Mouse (Mus musculus): ENCODE measurements at regions not wholly inside any gene's neighbourhood (a gene's known extent, or its start where the extent isn't known, plus 50 kb on each side); places are given as distances from the start of the nearest gene placed in this dataset.

GRCm38 (mm10) chr2:101175124-101175523, 449.4 kb upstream of the Rag2 start:
- no peak for DNase-seq (ENCODE audit: low read depth, low spot score)

GRCm38 (mm10) chr2:101206637-101207036, 417.9 kb upstream of the Rag2 start:
- no peak for DNase-seq (ENCODE audit: low read depth, low spot score)

- DNase-seq (ENCODE audit: low read depth, low spot score): no peak
These were observed 415.4 kb upstream of the Rag2 start for GRCm38 (mm10) chr2:101209136-101209535.

GRCm38 (mm10) chr2:101220759-101221158, 403.8 kb upstream of the Rag2 start:
- DNase-seq (ENCODE audit: low read depth, low spot score): no peak

GRCm38 (mm10) chr2:101242983-101243382, 381.5 kb upstream of the Rag2 start:
- no peak for DNase-seq (ENCODE audit: low read depth, low spot score)

GRCm38 (mm10) chr2:101247133-101247532, 377.4 kb upstream of the Rag2 start:
- no peak for DNase-seq (ENCODE audit: low read depth, low spot score)

- no peak for DNase-seq (ENCODE audit: low read depth, low spot score)
These were observed 372.3 kb upstream of the Rag2 start for GRCm38 (mm10) chr2:101252228-101252627.

- no peak for DNase-seq (ENCODE audit: low read depth, low spot score)
These were observed 368.1 kb upstream of the Rag2 start for GRCm38 (mm10) chr2:101256464-101256863.

- DNase-seq (ENCODE audit: low read depth, low spot score): no peak
These were observed 360.6 kb upstream of the Rag2 start for GRCm38 (mm10) chr2:101263934-101264333.

GRCm38 (mm10) chr2:101266685-101267374, 357.7 kb upstream of the Rag2 start:
- no peak for DNase-seq (ENCODE audit: low read depth, low spot score)

- DNase-seq (ENCODE audit: low read depth, low spot score): no peak
These were observed 350.4 kb upstream of the Rag2 start for GRCm38 (mm10) chr2:101274045-101274664.

- DNase-seq (ENCODE audit: low read depth, low spot score): no peak
These were observed 339.6 kb upstream of the Rag2 start for GRCm38 (mm10) chr2:101284886-101285285.

GRCm38 (mm10) chr2:101288119-101288518, 336.4 kb upstream of the Rag2 start:
- no peak for DNase-seq (ENCODE audit: low read depth, low spot score)

GRCm38 (mm10) chr2:101289168-101289567, 335.4 kb upstream of the Rag2 start:
- DNase-seq (ENCODE audit: low read depth, low spot score): peak; percentile 19

- no peak for DNase-seq (ENCODE audit: low read depth, low spot score)
These were observed 333.8 kb upstream of the Rag2 start for GRCm38 (mm10) chr2:101290738-101291137.

- DNase-seq (ENCODE audit: low read depth, low spot score): no peak
These were observed 328.7 kb upstream of the Rag2 start for GRCm38 (mm10) chr2:101295678-101296368.

- no peak for DNase-seq (ENCODE audit: low read depth, low spot score)
These were observed 328.2 kb upstream of the Rag2 start for GRCm38 (mm10) chr2:101296369-101296682.

- DNase-seq (ENCODE audit: low read depth, low spot score): no peak
These were observed 327.7 kb upstream of the Rag2 start for GRCm38 (mm10) chr2:101296778-101297177.

- DNase-seq (ENCODE audit: low read depth, low spot score): no peak
These were observed 325.4 kb upstream of the Rag2 start for GRCm38 (mm10) chr2:101299126-101299525.

GRCm38 (mm10) chr2:101300106-101300505, 324.4 kb upstream of the Rag2 start:
- DNase-seq (ENCODE audit: low read depth, low spot score): no peak

- DNase-seq (ENCODE audit: low read depth, low spot score): no peak
These were observed 303.1 kb upstream of the Rag2 start for GRCm38 (mm10) chr2:101321286-101321914.

- no peak for DNase-seq (ENCODE audit: low read depth, low spot score)
These were observed 267.8 kb upstream of the Rag2 start for GRCm38 (mm10) chr2:101356709-101357108.

- no peak for DNase-seq (ENCODE audit: low read depth, low spot score)
These were observed 260.3 kb upstream of the Rag2 start for GRCm38 (mm10) chr2:101364256-101364655.
